Mouse (Mus musculus): ENCODE measurements around the gene Faim. TPM values are rescaled to one million over a fixed set of nuclear protein-coding genes. Genes with fewer than 3 reads are reported as not detected.

The Faim gene
- 21.9 and 35.6 TPM in 2 replicates for polyA plus RNA-seq (2012; rRNA removed)

GRCm38 (mm10) chr9:98985800-98986475 is at the start of gene Faim:
Gene Faim (plus strand): TSS chr9:98986373.
- peak; percentile 99 for DNase-seq (ENCODE audit: low read depth)
- TF ChIP-seq POLR2A (IDR thresholded peaks at IDR 0.05; ENCODE audit: borderline replicate concordance, extremely low read depth, insufficient read depth, insufficient read length, poor library complexity, severe bottlenecking) = peak; percentile 90
- no peak for TF ChIP-seq CTCF (IDR thresholded peaks at IDR 0.05; ENCODE audit: borderline replicate concordance, extremely low read depth, insufficient read depth, insufficient read length)

DNA sequence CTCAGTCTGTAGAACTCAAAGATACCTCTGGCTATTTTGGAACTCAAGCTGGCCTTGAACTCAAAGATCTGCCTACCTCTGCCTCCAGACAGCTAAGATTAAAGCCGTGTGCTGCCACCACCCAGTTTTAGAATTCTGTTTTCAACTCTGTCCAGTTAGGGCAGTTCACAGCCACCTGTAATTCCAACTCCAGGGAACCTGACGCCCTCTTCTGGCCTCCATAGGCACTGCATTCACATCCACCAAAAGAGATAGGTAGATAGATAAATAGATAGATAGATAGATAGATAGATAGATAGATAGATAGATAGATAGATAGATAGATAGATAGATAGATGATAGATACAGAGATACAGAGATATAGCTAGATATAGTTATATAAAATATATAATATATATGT is 46.9 kb upstream of the Faim start:
- DNase-seq (ENCODE audit: low read depth) = no peak

GRCm38 (mm10) chr9:98952171-98953050 is 33.8 kb upstream of the Faim start:
- DNase-seq (ENCODE audit: low read depth) = peak; percentile 72

More for the DNA sequence above, 46.9 kb upstream of the Faim start:
- TF ChIP-seq POLR2A (IDR thresholded peaks at IDR 0.05; ENCODE audit: borderline replicate concordance, extremely low read depth, insufficient read depth, insufficient read length, poor library complexity, severe bottlenecking) (no peak), CTCF (IDR thresholded peaks at IDR 0.05; ENCODE audit: borderline replicate concordance, extremely low read depth, insufficient read depth, insufficient read length) (peak; percentile 47; the same call in 1 of the 2 replicates)

GRCm38 (mm10) chr9:98953291-98953690 is 32.9 kb upstream of the Faim start:
- DNase-seq (ENCODE audit: low read depth) = no peak

More at GRCm38 (mm10) chr9:98952171-98953050, 33.8 kb upstream of the Faim start:
- TF ChIP-seq POLR2A (IDR thresholded peaks at IDR 0.05; ENCODE audit: borderline replicate concordance, extremely low read depth, insufficient read depth, insufficient read length, poor library complexity, severe bottlenecking) (no peak), CTCF (IDR thresholded peaks at IDR 0.05; ENCODE audit: borderline replicate concordance, extremely low read depth, insufficient read depth, insufficient read length) (peak; percentile 23; the same call in 1 of the 2 replicates)

DNA sequence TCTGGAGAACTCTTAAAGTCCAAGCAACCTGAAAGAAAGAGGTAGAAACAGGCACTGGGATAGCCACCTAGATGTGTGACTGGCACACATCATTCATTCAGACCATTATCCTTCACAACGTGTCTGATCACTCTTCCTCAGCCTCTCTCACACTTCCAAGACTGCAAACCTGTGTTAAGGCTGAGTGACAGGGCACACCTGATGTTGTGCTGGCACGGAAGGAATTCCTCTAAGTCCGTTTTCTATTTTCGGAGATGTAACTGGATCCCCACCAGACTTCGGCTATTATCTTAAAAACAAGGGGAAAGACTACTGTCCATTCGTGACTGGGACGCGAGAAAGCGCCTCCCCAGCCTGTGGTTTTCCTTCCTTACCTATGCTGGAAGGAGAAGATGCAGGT is 32.3 kb upstream of the Faim start:
- DNase-seq (ENCODE audit: low read depth) = no peak
- TF ChIP-seq CTCF (IDR thresholded peaks at IDR 0.05; ENCODE audit: borderline replicate concordance, extremely low read depth, insufficient read depth, insufficient read length) (no peak), POLR2A (IDR thresholded peaks at IDR 0.05; ENCODE audit: borderline replicate concordance, extremely low read depth, insufficient read depth, insufficient read length, poor library complexity, severe bottlenecking) (no peak)

More at GRCm38 (mm10) chr9:98953291-98953690, 32.9 kb upstream of the Faim start:
- TF ChIP-seq CTCF (IDR thresholded peaks at IDR 0.05; ENCODE audit: borderline replicate concordance, extremely low read depth, insufficient read depth, insufficient read length) (no peak), POLR2A (IDR thresholded peaks at IDR 0.05; ENCODE audit: borderline replicate concordance, extremely low read depth, insufficient read depth, insufficient read length, poor library complexity, severe bottlenecking) (no peak)

- DNase-seq (ENCODE audit: low read depth) = peak; percentile 27
Observed at GRCm38 (mm10) chr9:98954391-98955102, 31.6 kb upstream of the Faim start.

GRCm38 (mm10) chr9:98955103-98955715 is 31.0 kb upstream of the Faim start, which contains the start of gene Foxl2:
Gene Foxl2 (plus strand): TSS chr9:98955288.
- DNase-seq (ENCODE audit: low read depth) = peak; percentile 59
- TF ChIP-seq CTCF (IDR thresholded peaks at IDR 0.05; ENCODE audit: borderline replicate concordance, extremely low read depth, insufficient read depth, insufficient read length) (no peak), POLR2A (IDR thresholded peaks at IDR 0.05; ENCODE audit: borderline replicate concordance, extremely low read depth, insufficient read depth, insufficient read length, poor library complexity, severe bottlenecking) (no peak)

More at GRCm38 (mm10) chr9:98954391-98955102, 31.6 kb upstream of the Faim start:
- TF ChIP-seq POLR2A (IDR thresholded peaks at IDR 0.05; ENCODE audit: borderline replicate concordance, extremely low read depth, insufficient read depth, insufficient read length, poor library complexity, severe bottlenecking) = no peak
- TF ChIP-seq CTCF (IDR thresholded peaks at IDR 0.05; ENCODE audit: borderline replicate concordance, extremely low read depth, insufficient read depth, insufficient read length) = no peak

- TF ChIP-seq CTCF (IDR thresholded peaks at IDR 0.05; ENCODE audit: borderline replicate concordance, extremely low read depth, insufficient read depth, insufficient read length) (0 out of 2 replicates have a peak, but pooled peaks have one; percentile 11), POLR2A (IDR thresholded peaks at IDR 0.05; ENCODE audit: borderline replicate concordance, extremely low read depth, insufficient read depth, insufficient read length, poor library complexity, severe bottlenecking) (no peak)
- peak; percentile 50 for DNase-seq (ENCODE audit: low read depth)
Observed at GRCm38 (mm10) chr9:98955716-98956224, 30.4 kb upstream of the Faim start.

- peak; percentile 69 for DNase-seq (ENCODE audit: low read depth)
- TF ChIP-seq CTCF (IDR thresholded peaks at IDR 0.05; ENCODE audit: borderline replicate concordance, extremely low read depth, insufficient read depth, insufficient read length) (no peak), POLR2A (IDR thresholded peaks at IDR 0.05; ENCODE audit: borderline replicate concordance, extremely low read depth, insufficient read depth, insufficient read length, poor library complexity, severe bottlenecking) (no peak)
Observed at GRCm38 (mm10) chr9:98956591-98957381, 29.4 kb upstream of the Faim start.
